Mouse (Mus musculus) kidney, embryonic 16.5 days (tissue): ENCODE results near the gene Agfg2. TPM values are rescaled to one million over a fixed set of nuclear protein-coding genes. Genes with fewer than 3 reads are reported as not detected.
A peak's percentile ranks its signal among the peaks of the same experiment; 100 is the strongest.

Experiments
- ATAC-seq: fragments of 200-750 bp; cut with Nextera tagmentation; 2 replicates; pipeline ENCODE4 v1.8.0; 2017; ENCODE audit warnings: moderate TSS enrichment; ENCODE audit not compliant: low FRiP score, low TSS enrichment
- H3K27ac ChIP-seq: fragments of 300-500 bp; sonication (generic); 2 replicates; pipeline ENCODE4 v1.5.1; 2014; ENCODE audit warnings: low read length
- H3K27me3 ChIP-seq: fragments of 300-500 bp; sonication (generic); 2 replicates; pipeline ENCODE4 v1.6.1; 2014; ENCODE audit warnings: low read length, control low read depth, mixed read lengths; ENCODE audit not compliant: insufficient read depth
- H3K36me3 ChIP-seq: fragments of 300-500 bp; sonication (generic); 2 replicates; pipeline ENCODE4 v1.6.1; 2014; ENCODE audit warnings: low read length, control low read depth, mixed read lengths; ENCODE audit not compliant: insufficient read depth
- H3K4me1 ChIP-seq: fragments of 300-500 bp; sonication (generic); 2 replicates; pipeline ENCODE4 v1.6.1; 2014; ENCODE audit warnings: low read length, control low read depth, mixed read lengths; ENCODE audit not compliant: insufficient read depth
- H3K4me2 ChIP-seq: fragments of 300-500 bp; sonication (generic); replicated peaks from 2 replicates; pipeline ENCODE4 v1.6.1; 2014; ENCODE audit warnings: low read depth, low read length
- H3K4me3 ChIP-seq: fragments of 300-500 bp; sonication (generic); 2 replicates; pipeline ENCODE4 v1.5.1; 2014; ENCODE audit warnings: mild to moderate bottlenecking, low read length
- H3K9ac ChIP-seq: fragments of 300-500 bp; sonication (generic); replicated peaks from 2 replicates; pipeline ENCODE4 v1.6.1; 2014; ENCODE audit warnings: low read length
- H3K9me3 ChIP-seq: fragments of 300-500 bp; sonication (generic); 2 replicates; pipeline ENCODE4 v1.6.1; 2016; ENCODE audit warnings: low read length, control low read depth
- WGBS: fragments of 180-500 bp; shearing (Covaris S2); extraction: QIAGEN DNeasy Blood & Tissue Kit; methylation state at CpG from one replicate; pipeline ENCODE4 v1.1.7; 2014; 5-methylcytosine and 5-hydroxymethylcytosine counted together
- polyA plus RNA-seq: library from polyadenylated mRNA; unstranded; fragments of >200 nt; fragmentation: Nextera tagmentation; extraction: Ambion mirVana; gene quantifications from 2 replicates; pipeline ENCODE4 v1.2.1, GENCODE M21; 2015

The Agfg2 gene
- polyA plus RNA-seq, 1 experiment from 2014 or later = 17.2 TPM

GRCm38 (mm10) chr5:137685653-137686052 is 1.1 kb upstream of the Agfg2 start:
- WGBS = 97% methylated on average over 3 of the region's 3 CpGs
- Histone ChIP-seq H3K27ac (no peak overlapping the region), H3K27me3 (no peaks in the 10 kb centered on the region), H3K4me3 (no peak overlapping the region), H3K9ac (no peak overlapping the region), H3K9me3 (no peaks in the 10 kb centered on the region), H3K4me2 (no peak overlapping the region), H3K4me1 (peaks cover 24% of the 10 kb centered on the region), H3K36me3 (no peaks in the 10 kb centered on the region)
- ATAC-seq = no peak

- no peaks in the 10 kb centered on the region for H3K9me3 ChIP-seq
- peaks cover 21% of the 10 kb centered on the region for H3K4me1 ChIP-seq
- peak overlapping the region; percentile 72 for H3K27ac ChIP-seq
- no peaks in the 10 kb centered on the region for H3K36me3 ChIP-seq
- WGBS = 7% methylated on average over 28 of the region's 28 CpGs
- ATAC-seq = peak; percentile 9
- no peaks in the 10 kb centered on the region for H3K27me3 ChIP-seq
- H3K9ac ChIP-seq = peak overlapping the region; percentile 74
- H3K4me3 ChIP-seq = peak overlapping the region; percentile 79
- peak overlapping the region; percentile 91 for H3K4me2 ChIP-seq
Observed at GRCm38 (mm10) chr5:137683388-137684293, 885 bp downstream of the Agfg2 start.

- ATAC-seq = no peak
- H3K4me1 ChIP-seq = peaks cover 21% of the 10 kb centered on the region
- H3K27me3 ChIP-seq = no peaks in the 10 kb centered on the region
- 78% methylated on average over 6 of the region's 6 CpGs for WGBS
- H3K4me3 ChIP-seq = peak overlapping the region; percentile 79; the same call in 1 of the 2 replicates
- H3K9me3 ChIP-seq = no peaks in the 10 kb centered on the region
- peak overlapping the region; percentile 91; the same call in 1 of the 2 replicates for H3K4me2 ChIP-seq
- no peak overlapping the region for H3K9ac ChIP-seq
- no peaks in the 10 kb centered on the region for H3K36me3 ChIP-seq
- no peak overlapping the region for H3K27ac ChIP-seq
Observed at GRCm38 (mm10) chr5:137682526-137682925, 2.0 kb downstream of the Agfg2 start.

DNA sequence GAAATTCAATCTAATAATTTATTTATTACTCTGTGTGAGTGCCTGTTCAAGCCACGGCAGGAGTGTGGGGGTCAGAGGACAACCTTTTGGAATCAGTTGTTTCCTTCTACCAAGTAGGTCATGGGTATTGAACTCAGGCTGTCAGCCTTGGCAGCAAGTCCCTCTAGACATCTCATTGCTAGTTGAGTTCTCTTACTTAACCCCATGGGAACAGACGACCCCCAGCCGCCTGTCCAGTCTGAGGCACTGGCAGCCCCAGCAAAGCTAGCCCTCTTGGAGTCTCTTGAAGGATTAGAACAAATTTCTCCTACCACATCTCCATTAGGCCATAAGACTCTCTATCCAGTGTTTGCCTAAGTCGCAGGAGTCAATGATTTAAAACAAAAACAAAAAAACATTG is 4.8 kb downstream of the Agfg2 start:
- Histone ChIP-seq H3K27me3 (no peaks in the 10 kb centered on the region), H3K9ac (no peak overlapping the region), H3K4me1 (peaks cover 15% of the 10 kb centered on the region), H3K36me3 (no peaks in the 10 kb centered on the region), H3K9me3 (no peaks in the 10 kb centered on the region), H3K4me3 (no peak overlapping the region), H3K27ac (no peak overlapping the region), H3K4me2 (no peak overlapping the region)
- WGBS = 62% methylated on average over 4 of the region's 4 CpGs
- no peak for ATAC-seq

DNA sequence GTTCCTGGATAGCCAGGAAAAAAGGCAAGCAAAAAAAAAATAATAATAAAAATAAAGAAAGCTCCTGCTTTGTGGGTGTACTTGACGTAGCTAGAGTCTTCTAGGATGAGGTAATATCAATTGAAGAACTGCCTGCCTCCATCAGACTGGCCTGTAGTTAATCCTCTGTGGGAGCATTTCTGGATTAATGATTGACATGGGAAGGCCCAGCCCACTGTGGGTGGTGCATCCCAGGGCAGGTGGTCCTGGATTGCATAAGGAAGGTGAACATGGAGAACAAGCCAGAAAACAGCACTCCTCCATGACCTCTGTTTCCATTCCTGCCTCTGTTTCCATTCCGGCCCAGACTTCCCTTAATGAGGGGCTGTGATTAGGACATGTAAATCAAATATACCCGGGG is 5.8 kb downstream of the Agfg2 start:
- 71% methylated on average over 3 of the region's 3 CpGs for WGBS
- Histone ChIP-seq H3K27me3 (no peaks in the 10 kb centered on the region), H3K4me3 (no peak overlapping the region), H3K4me2 (no peak overlapping the region), H3K4me1 (peaks cover 14% of the 10 kb centered on the region), H3K9me3 (no peaks in the 10 kb centered on the region), H3K27ac (no peak overlapping the region), H3K9ac (no peak overlapping the region), H3K36me3 (no peaks in the 10 kb centered on the region)
- ATAC-seq = no peak

DNA sequence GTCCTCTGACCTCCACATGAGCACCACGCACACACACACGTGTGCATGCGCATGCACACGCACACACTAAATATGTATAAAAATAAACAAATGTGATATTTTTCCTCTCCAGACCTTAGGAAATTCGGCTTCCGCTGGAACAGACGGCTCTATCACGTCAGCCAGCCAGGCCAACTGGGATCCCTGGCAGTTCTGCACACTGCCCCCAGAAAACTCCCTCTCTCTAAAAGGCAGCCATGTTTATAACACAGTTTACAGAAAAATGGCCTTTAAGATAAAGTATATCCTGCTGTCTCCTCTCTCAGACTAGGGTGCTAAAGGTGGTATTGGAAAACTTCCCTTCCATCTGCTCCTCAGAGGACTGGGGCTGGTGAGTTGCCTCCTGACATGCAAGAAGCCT is 6.7 kb downstream of the Agfg2 start:
- Histone ChIP-seq H3K36me3 (no peaks in the 10 kb centered on the region), H3K27ac (no peak overlapping the region), H3K9ac (no peak overlapping the region), H3K27me3 (no peaks in the 10 kb centered on the region), H3K4me3 (no peak overlapping the region), H3K9me3 (no peaks in the 10 kb centered on the region), H3K4me2 (no peak overlapping the region), H3K4me1 (peaks cover 5% of the 10 kb centered on the region)
- 96% methylated on average over 8 of the region's 8 CpGs for WGBS
- ATAC-seq = no peak

GRCm38 (mm10) chr5:137674786-137675185 is 9.7 kb downstream of the Agfg2 start:
- peaks cover 21% of the 10 kb centered on the region for H3K4me1 ChIP-seq
- no peaks in the 10 kb centered on the region for H3K36me3 ChIP-seq
- H3K9me3 ChIP-seq = no peaks in the 10 kb centered on the region
- no peak for ATAC-seq
- WGBS = 91% methylated on average over 8 of the region's 8 CpGs
- H3K27ac ChIP-seq = no peak overlapping the region
- H3K4me3 ChIP-seq = no peak overlapping the region
- H3K4me2 ChIP-seq = no peak overlapping the region
- no peaks in the 10 kb centered on the region for H3K27me3 ChIP-seq
- H3K9ac ChIP-seq = no peak overlapping the region

DNA sequence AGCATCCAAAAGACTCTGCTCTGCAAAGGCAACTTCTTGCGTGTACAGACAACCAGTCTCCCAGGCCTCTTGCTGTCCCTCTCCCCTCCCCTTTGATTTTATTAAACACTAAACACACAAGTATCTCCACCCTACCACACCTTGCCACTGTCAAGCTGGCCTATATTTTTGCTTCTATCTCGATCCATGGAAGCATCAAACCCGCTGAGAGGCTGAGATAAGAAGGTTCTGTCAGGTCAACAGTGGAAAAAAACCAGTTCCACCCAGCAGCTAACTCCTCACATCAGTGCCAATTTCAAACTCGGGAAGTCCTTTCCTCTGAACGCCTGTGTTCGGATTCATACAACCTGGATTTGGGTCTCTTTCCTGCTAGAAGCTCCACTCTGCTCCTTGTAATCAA is 11.5 kb downstream of the Agfg2 start:
- 89% methylated on average over 6 of the region's 6 CpGs for WGBS
- no peak for ATAC-seq
- no peak overlapping the region for H3K9ac ChIP-seq
- no peaks in the 10 kb centered on the region for H3K9me3 ChIP-seq
- H3K4me3 ChIP-seq = no peak overlapping the region
- no peaks in the 10 kb centered on the region for H3K27me3 ChIP-seq
- H3K36me3 ChIP-seq = no peaks in the 10 kb centered on the region
- H3K27ac ChIP-seq = no peak overlapping the region
- peaks cover 25% of the 10 kb centered on the region for H3K4me1 ChIP-seq
- no peak overlapping the region for H3K4me2 ChIP-seq

DNA sequence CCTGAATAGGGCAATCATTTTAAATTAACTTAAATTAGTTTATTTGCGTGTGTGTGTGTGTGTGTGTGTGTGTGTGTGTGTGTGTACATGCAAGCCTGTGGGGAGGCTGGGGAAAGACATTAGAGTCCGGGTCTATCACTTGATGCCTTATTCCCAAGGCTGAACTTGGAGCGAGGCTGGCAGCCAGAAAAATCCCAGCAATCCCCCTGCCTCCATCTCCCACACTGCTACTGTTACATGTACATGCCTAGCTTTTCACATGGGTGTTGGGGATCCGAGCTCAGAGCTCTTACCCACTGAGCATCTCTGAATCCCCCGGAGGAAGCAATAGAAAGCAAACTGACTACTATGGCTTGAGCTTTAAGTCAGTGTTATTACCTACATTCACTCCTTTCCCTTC is 12.2 kb downstream of the Agfg2 start:
- H3K4me2 ChIP-seq = no peak overlapping the region
- no peak for ATAC-seq
- peaks cover 25% of the 10 kb centered on the region for H3K4me1 ChIP-seq
- no peaks in the 10 kb centered on the region for H3K9me3 ChIP-seq
- H3K27ac ChIP-seq = no peak overlapping the region; the same call in 1 of the 2 replicates
- no peak overlapping the region for H3K9ac ChIP-seq
- H3K4me3 ChIP-seq = no peak overlapping the region
- 76% methylated on average over 5 of the region's 5 CpGs for WGBS
- H3K36me3 ChIP-seq = peaks cover under 1% of the 10 kb centered on the region; the same call in 1 of the 2 replicates
- H3K27me3 ChIP-seq = no peaks in the 10 kb centered on the region
